Mouse (Mus musculus) liver, embryonic 14.5 days (tissue): ENCODE results near the gene Nrp2.

Experiments used
- CTCF ChIP-seq: IDR thresholded peaks from 2 replicates; pipeline ENCODE4 v1.5.1; 2016; ENCODE audit warnings: antibody characterized with exemption, low read depth, control low read depth
- EP300 ChIP-seq: IDR thresholded peaks from 2 replicates; pipeline ENCODE4 v1.6.1; 2016; ENCODE audit warnings: antibody characterized with exemption, low read depth

DNA sequence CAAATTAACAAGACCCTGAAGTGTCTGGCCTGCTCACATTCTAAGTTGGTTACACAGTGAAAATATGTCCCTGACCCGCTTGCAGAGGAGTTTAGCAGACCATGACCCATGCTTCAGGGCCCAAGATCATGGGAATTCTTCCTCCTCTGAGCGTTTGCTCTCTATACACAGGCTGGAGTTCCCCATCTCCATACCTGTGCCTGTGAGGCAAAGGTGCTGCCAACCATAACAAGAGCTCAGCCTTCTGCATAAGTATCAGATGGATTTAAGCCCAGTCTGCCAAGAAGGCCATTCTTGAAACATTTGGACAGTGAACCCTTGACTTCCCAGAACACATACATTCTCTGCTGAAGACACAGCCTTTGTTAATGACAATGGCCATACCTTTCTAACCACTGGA, 79.1 kb downstream of the Nrp2 start:
- TF ChIP-seq CTCF: no peak
- TF ChIP-seq EP300: no peak
